Mouse (Mus musculus): ENCODE data around the gene Cdh4. TPM values are rescaled to one million over a fixed set of nuclear protein-coding genes. Genes with fewer than 3 reads are reported as not detected.

The Cdh4 gene
- total RNA-seq, 2 experiments from 2014 or later = 5.2 to 11.7 TPM

DNA sequence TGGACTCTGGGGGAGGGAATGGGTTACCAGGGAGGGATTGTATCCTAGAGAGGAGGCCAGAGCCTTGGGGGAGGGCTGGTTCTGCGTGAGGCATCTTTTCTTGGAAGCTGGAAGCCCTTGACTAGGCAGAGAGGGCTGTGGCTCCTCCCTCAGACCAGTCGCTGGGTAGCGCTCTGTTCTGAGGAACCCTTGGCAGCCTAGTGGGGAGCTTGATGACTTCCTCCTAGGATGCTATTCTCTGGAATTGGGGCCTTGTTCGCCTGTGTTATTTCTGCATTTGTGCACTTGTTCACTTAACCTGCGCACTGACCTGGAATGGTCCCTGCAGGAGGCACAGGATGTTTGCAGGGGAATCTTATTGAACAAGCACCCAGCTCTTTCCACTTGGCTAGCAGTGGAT lies 149.4 kb downstream of the Cdh4 start:
- TF ChIP-seq CTCF (IDR thresholded peaks at IDR 0.05) = no peak
- intact Hi-C loops (cut with DNase I) = no loop called here

DNA sequence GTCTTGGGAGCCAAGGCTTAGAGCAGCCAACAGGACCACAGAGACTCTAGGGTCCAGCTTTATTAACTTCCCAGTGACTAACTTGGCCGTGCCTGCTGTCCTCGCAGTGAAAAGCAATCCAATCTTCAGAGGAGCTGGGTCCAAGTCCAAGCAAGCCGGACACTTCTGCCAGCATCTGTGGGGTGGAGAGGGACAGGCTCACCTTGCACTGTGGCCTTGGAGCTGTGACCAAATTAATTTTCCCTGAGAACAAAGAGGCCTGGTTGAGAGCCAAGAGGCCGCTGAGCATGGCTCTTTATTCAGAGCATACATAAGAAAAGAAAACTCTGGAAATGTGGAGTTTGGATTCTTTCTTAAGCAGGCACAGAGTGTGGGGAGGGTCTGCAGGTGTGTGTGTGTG lies 152.8 kb downstream of the Cdh4 start:
- TF ChIP-seq CTCF (IDR thresholded peaks at IDR 0.05) = no peak
- H3K27ac ChIP-seq = no peak overlapping the region
- intact Hi-C loops (cut with DNase I) = no loop called here
- peak; percentile 28 for DNase-seq
- H3K4me3 ChIP-seq = no peak overlapping the region

More for the DNA sequence above, 149.4 kb downstream of the Cdh4 start:
- H3K4me3 ChIP-seq = no peak overlapping the region
- no peak overlapping the region for H3K27ac ChIP-seq
- no peak for DNase-seq

DNA sequence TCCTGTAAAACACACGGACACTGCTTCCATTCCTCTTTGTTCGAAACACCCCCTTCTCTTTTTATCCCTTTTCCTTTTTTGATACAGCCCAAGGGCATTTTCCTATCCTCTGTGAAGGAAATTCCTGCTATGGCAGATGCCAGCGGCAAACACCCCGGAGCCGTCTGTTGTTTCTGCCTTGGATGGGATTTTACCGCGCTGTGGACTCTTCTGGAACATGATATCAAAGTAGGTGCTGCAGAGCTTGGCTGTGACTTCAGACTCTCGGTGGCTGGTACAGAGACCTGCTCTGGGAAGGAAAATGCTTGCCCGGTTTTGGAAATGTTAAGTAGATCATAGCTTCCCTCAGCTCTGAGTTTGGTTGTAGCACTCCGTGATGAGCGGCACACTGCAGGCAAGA lies 156.7 kb downstream of the Cdh4 start:
- no peak for DNase-seq
- Histone ChIP-seq H3K27ac (no peak overlapping the region), H3K4me3 (no peak overlapping the region)
- intact Hi-C loops (cut with DNase I) = no loop called here
- no peak for TF ChIP-seq CTCF (IDR thresholded peaks at IDR 0.05)

DNA sequence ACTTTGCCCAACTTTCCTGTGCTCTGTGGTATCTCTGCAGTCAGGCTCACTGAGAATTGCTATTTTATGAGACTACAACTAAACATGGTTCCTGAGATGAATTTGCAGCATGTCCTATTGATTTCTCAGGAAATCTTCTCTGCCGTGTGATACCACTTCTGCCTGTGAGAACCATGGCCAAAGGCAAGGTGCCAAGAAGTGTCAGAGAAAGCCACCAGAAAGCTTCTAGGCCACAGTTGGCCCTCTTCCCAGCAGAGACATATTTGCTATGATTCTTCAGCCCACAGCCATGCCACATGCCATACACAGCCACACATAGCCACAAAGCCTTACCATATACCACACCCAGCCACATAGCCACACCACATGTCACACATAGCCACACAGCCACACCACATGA lies 157.7 kb downstream of the Cdh4 start:
- TF ChIP-seq CTCF (IDR thresholded peaks at IDR 0.05) = no peak
- no peak for DNase-seq
- no peak overlapping the region for H3K27ac ChIP-seq
- H3K4me3 ChIP-seq = no peak overlapping the region
- intact Hi-C loops (cut with DNase I) = no loop called here

DNA sequence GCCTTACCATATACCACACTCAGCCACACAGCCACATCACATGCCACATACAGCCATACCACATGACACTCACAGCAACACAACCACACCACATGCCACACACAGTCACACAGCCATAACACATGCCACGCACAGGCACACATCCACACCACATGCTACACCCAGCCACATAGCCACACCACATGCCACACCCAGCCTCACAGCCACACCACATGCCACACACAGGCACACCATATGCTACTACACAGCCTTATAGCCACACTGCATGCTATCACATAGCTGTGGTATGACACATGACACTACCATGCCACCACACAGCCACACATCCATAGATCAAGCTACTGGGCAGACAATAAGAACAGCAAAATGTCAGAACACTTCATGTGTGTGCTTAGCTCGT lies 158.1 kb downstream of the Cdh4 start:
- TF ChIP-seq CTCF (IDR thresholded peaks at IDR 0.05) = no peak
- H3K27ac ChIP-seq = no peak overlapping the region
- DNase-seq = no peak
- intact Hi-C loops (cut with DNase I) = no loop called here
- H3K4me3 ChIP-seq = no peak overlapping the region

DNA sequence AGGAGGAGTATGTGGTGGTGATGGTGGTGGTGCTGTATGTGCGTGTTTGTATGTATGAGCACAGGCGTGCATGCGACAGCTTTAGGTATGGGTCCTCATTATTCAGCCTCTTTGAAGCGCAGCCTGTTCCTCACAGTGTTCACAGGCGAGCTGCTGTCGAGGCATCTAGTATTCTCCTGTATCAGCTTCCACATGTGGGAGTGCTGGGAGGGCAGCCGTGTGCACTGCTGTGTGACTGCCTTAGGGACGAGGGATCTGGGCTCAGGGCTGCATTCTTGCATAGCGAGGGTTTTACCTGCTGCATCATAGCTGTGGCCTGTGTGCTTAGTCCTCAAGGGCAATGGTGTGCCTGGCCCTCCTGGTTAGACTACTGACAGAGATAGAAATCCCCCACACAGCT lies 158.9 kb downstream of the Cdh4 start:
- no peak for DNase-seq

DNA sequence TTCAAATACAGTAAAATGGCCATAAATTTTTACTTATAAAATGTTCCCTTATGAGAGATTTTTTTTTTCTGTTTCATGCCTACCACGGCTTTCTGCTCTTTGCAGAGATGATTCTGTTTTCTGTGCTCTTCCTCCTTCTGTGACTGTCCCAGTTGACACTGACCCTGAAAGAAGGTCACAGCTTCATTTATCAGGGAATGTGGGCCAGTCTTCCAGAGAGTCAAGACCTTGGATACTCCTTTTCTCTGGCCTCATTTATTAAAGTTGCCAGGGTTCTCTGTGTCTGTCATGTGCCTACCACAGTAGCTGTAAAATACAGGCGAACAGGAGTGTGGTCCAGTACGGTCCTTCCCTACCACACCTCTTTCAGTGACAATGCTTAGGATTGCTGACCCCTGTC lies 162.5 kb downstream of the Cdh4 start:
- Histone ChIP-seq H3K4me3 (no peak overlapping the region), H3K27ac (no peak overlapping the region)
- DNase-seq = no peak
- intact Hi-C loops (cut with DNase I) = no loop called here
- TF ChIP-seq CTCF (IDR thresholded peaks at IDR 0.05) = no peak

More for the DNA sequence above, 158.9 kb downstream of the Cdh4 start:
- no peak overlapping the region for H3K27ac ChIP-seq
- no peak overlapping the region for H3K4me3 ChIP-seq
- intact Hi-C loops (cut with DNase I) = no loop called here
- TF ChIP-seq CTCF (IDR thresholded peaks at IDR 0.05) = no peak

DNA sequence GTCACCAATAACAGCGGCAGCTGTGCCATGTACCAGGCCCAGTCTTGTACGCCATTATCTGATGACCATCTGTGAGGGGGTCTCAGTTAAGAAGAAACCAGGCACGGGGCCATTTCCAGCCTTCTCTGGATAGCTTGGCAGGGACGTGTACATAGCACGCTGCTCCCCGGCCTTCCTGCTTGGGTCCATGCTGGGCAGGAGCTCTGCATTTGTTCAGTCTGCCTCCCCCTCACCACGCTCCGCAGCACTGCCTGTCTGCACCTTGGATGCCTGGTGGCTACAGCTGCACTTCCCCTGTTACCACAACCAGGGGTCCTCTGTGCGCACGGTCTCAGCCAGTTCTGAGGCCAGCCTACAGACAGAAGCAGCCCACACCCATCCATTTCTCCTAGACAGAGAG lies 163.0 kb downstream of the Cdh4 start:
- TF ChIP-seq CTCF (IDR thresholded peaks at IDR 0.05) = no peak
- intact Hi-C loops (cut with DNase I) = no loop called here
- DNase-seq = no peak
- Histone ChIP-seq H3K4me3 (no peak overlapping the region), H3K27ac (no peak overlapping the region)

DNA sequence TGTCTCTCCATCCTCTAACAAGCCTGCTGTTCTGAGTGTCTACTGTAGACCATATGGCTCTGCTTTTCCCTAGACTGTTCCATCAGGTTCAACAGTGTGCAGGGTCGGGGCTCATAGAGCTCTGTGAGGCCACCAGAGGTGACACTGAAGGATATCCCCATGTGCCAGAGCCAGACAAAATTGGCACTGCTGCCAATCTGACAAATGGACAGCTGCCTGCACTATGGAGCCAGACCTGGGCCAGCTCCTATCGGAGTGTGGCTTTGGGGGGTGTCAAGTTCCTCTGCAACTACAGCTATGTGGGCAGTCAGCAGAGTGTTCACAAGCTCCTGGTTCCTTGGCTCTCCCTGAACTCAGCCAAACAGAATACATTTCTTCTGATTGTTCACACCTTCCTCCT lies 164.1 kb downstream of the Cdh4 start:
- Histone ChIP-seq H3K4me3 (no peak overlapping the region), H3K27ac (no peak overlapping the region)
- DNase-seq = no peak
- TF ChIP-seq CTCF (IDR thresholded peaks at IDR 0.05) = no peak
- intact Hi-C loops (cut with DNase I) = no loop called here

DNA sequence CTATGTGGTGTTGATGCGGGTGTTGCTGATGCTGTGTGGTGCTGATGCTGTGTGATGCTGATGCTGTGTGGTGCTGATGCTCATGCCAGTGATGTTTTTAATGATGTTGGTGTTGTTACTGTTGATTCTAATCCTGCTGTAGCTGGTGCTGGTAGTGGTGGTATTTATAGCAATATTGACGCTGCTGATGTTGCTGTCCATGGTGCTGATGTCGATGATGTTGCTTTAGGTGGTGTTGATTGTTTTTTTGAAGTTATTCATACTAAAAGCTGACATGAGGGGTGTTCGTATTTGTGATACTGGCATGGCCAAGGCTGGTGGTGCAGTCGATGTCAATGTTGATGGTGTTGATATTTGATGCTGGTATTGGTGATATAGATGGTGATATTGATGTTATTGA lies 173.7 kb downstream of the Cdh4 start:
- DNase-seq = no peak
- Histone ChIP-seq H3K27ac (no peak overlapping the region), H3K4me3 (no peak overlapping the region)
- no peak for TF ChIP-seq CTCF (IDR thresholded peaks at IDR 0.05)
- intact Hi-C loops (cut with DNase I) = no loop called here

DNA sequence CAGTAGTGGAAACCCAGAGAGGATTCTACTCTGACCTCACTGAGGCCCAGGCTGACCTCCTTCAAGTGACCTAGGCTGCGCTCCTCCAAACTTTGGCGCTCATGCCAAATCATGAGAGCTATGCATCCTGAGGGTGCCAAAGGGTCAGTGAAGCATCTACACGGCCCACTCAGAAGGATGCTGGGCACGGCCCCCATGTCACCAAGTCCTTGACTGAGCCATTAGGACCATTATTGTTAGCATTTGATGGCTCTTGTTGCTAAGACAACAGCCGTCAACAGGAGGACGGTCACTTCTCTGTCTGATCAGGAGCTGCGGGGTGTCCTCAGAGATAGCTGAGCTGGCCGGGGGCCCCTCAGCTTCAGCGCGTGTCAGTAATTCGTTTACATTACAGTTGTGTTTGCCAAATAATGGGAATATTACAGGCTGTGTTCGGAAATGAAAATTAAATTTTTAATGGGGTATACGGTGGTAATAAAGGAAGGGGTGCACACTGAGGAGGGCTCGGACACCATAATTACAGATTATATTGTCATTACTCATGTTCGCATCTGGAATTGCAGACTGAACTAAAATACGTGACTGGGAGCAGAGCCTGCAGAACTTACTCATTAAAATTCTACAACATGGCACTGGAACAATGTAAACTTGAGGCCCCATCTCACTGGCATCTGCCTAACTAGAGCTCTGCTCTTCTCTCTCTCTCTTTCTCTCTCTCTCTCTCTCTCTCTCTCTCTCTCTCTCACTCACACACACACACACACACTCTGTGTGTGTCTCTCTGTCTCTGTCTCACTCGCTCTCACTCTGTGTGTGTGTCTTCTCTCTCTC lies 181.6 kb downstream of the Cdh4 start:
- Histone ChIP-seq H3K4me3 (no peak overlapping the region), H3K27ac (no peak overlapping the region)
- intact Hi-C loops (cut with DNase I) = no loop called here
- no peak for DNase-seq
- TF ChIP-seq CTCF (IDR thresholded peaks at IDR 0.05) = no peak

DNA sequence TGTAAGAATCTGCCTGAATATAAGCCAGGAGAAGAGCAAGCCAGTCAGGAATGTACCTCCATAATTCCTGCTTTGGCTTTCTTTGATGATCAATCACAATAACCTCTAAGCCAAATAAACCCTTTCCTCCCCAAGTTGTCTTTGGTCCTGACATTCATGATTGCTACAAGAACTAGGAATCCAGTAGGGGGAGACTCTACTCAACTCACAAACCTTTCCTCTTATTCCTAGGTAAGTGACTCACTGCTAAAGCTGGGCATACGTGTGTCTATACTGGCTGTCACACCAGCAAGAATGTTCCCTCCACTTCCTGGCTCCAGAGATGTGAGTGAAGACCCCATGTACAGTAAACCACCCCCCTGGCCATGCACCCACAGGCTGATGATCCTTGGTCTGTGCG lies 185.3 kb downstream of the Cdh4 start:
- H3K4me3 ChIP-seq = no peak overlapping the region
- no peak overlapping the region for H3K27ac ChIP-seq
- intact Hi-C loops (cut with DNase I) = loop anchor here (5.0 kb wide), 1 partner anchor 35 kb away; no protein-coding TSS in a partner anchor
- TF ChIP-seq CTCF (IDR thresholded peaks at IDR 0.05) = peak; percentile 32
- DNase-seq = no peak

DNA sequence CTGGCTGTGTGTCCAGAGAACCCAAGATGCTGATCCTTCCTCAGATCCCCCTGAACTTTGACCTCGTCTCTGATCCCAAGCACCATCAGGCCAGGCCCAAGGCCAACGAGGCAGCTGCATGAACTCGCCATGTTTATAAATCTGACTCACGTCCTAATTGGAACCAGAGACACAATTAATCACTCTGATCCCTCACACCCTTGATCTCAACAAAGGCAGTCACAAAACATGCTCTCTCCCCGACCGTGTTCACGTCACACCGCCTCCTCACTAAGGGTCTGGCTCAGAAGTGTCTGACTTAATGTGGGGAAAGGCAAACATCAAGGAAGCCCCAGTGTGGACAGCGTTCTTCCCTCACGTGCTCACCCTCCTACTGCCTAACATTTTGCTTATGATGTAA lies 188.5 kb downstream of the Cdh4 start:
- intact Hi-C loops (cut with DNase I) = no loop called here
- DNase-seq = no peak
- H3K27ac ChIP-seq = no peak overlapping the region
- no peak overlapping the region for H3K4me3 ChIP-seq
- TF ChIP-seq CTCF (IDR thresholded peaks at IDR 0.05) = no peak
